Mouse (Mus musculus): ENCODE data around the gene Mdga1.

The Mdga1 gene

GRCm38 (mm10) chr17:29918791-29919551, 50.9 kb downstream of the Mdga1 start:
- DNase-seq: no peak

- no peak for DNase-seq
These were observed 52.9 kb downstream of the Mdga1 start for GRCm38 (mm10) chr17:29916968-29917367.

GRCm38 (mm10) chr17:29915820-29916219, 54.1 kb downstream of the Mdga1 start:
- no peak for DNase-seq

GRCm38 (mm10) chr17:29913301-29913965, 56.5 kb downstream of the Mdga1 start:
- DNase-seq: no peak

- DNase-seq: no peak
These were observed 57.2 kb downstream of the Mdga1 start for GRCm38 (mm10) chr17:29912733-29913132.

GRCm38 (mm10) chr17:29909031-29909430, 60.9 kb downstream of the Mdga1 start:
- DNase-seq: no peak

- DNase-seq: peak; percentile 31 to 52
These were observed 65.2 kb downstream of the Mdga1 start for GRCm38 (mm10) chr17:29904694-29905093.

GRCm38 (mm10) chr17:29902406-29903155, 67.3 kb downstream of the Mdga1 start:
- no peak for DNase-seq

GRCm38 (mm10) chr17:29900289-29900688, 69.6 kb downstream of the Mdga1 start:
- DNase-seq: no peak

GRCm38 (mm10) chr17:29896181-29897054, 73.5 kb downstream of the Mdga1 start:
- DNase-seq: peak in 1 of 2 experiments; percentile 34

GRCm38 (mm10) chr17:29895566-29895965, 74.3 kb downstream of the Mdga1 start:
- no peak for DNase-seq

- no peak for DNase-seq
These were observed 74.9 kb downstream of the Mdga1 start for GRCm38 (mm10) chr17:29894965-29895364.

- no peak for DNase-seq
These were observed 79.3 kb downstream of the Mdga1 start for GRCm38 (mm10) chr17:29890451-29891110.

GRCm38 (mm10) chr17:29888981-29889980, 80.6 kb downstream of the Mdga1 start:
- peak in 1 of 2 experiments; percentile 45 for DNase-seq

GRCm38 (mm10) chr17:29887881-29888826, 81.7 kb downstream of the Mdga1 start:
- peak in 1 of 2 experiments; percentile 51 for DNase-seq

GRCm38 (mm10) chr17:29887271-29887880, 82.5 kb downstream of the Mdga1 start:
- peak in 1 of 2 experiments; percentile 60 for DNase-seq

GRCm38 (mm10) chr17:29886655-29887251, 83.1 kb downstream of the Mdga1 start:
- peak in 1 of 2 experiments; percentile 32 for DNase-seq

GRCm38 (mm10) chr17:29886061-29886460, 83.8 kb downstream of the Mdga1 start:
- peak in 1 of 2 experiments; percentile 55 for DNase-seq
